Mouse (Mus musculus): ENCODE measurements at regions not wholly inside any gene's neighbourhood (a gene's known extent, or its start where the extent isn't known, plus 50 kb on each side); places are given as distances from the start of the nearest gene placed in this dataset.

- Histone ChIP-seq H3K27ac (ENCODE audit: low read depth) (no peak overlapping the region), H3K27me3 (ENCODE audit: control insufficient read depth, insufficient read depth, low read length) (no peaks in the 10 kb centered on the region), H3K4me3 (ENCODE audit: low read depth, low read length) (no peak overlapping the region), H3K36me3 (replicated peaks; ENCODE audit: control insufficient read depth, insufficient read depth, low read length) (no peaks in the 10 kb centered on the region), H3K9me3 (replicated peaks; ENCODE audit: control insufficient read depth, low read length) (no peaks in the 10 kb centered on the region), H3K4me1 (ENCODE audit: control insufficient read depth, insufficient read depth) (no peaks in the 10 kb centered on the region), H3K4me2 (ENCODE audit: low read depth, low read length) (no peak overlapping the region), H3K9ac (replicated peaks; ENCODE audit: low read depth, low read length) (no peak overlapping the region)
- no peak for DNase-seq (ENCODE audit: low spot score)
- no peak for TF ChIP-seq EP300 (IDR thresholded peaks at IDR 0.05; ENCODE audit: low read depth)
- TF ChIP-seq CTCF (IDR thresholded peaks at IDR 0.05; ENCODE audit: low read depth), result no peak
- WGBS, result 78% methylated on average over 2 of the region's 2 CpGs
- ATAC-seq (ENCODE audit: insufficient read depth, low read depth), result no peak
Observed at GRCm38 (mm10) chr15:25007720-25008119, 405.8 kb downstream of the Basp1 start.

- H3K4me1 ChIP-seq (ENCODE audit: control insufficient read depth, insufficient read depth), result no peaks in the 10 kb centered on the region
- no peaks in the 10 kb centered on the region for H3K9me3 ChIP-seq (replicated peaks; ENCODE audit: control insufficient read depth, low read length)
- TF ChIP-seq CTCF (IDR thresholded peaks at IDR 0.05; ENCODE audit: low read depth), result no peak
- TF ChIP-seq EP300 (IDR thresholded peaks at IDR 0.05; ENCODE audit: low read depth), result no peak
- no peak for ATAC-seq (ENCODE audit: insufficient read depth, low read depth)
- no peaks in the 10 kb centered on the region for H3K27me3 ChIP-seq (ENCODE audit: control insufficient read depth, insufficient read depth, low read length)
- no peak overlapping the region for H3K27ac ChIP-seq (ENCODE audit: low read depth)
- 71% methylated on average over 3 of the region's 3 CpGs for WGBS
- no peak overlapping the region for H3K4me2 ChIP-seq (ENCODE audit: low read depth, low read length)
- DNase-seq (ENCODE audit: low spot score), result no peak
- H3K36me3 ChIP-seq (replicated peaks; ENCODE audit: control insufficient read depth, insufficient read depth, low read length), result no peaks in the 10 kb centered on the region
- H3K4me3 ChIP-seq (ENCODE audit: low read depth, low read length), result no peak overlapping the region
- no peak overlapping the region for H3K9ac ChIP-seq (replicated peaks; ENCODE audit: low read depth, low read length)
Observed at GRCm38 (mm10) chr15:25000171-25000570, 413.4 kb downstream of the Basp1 start.

- H3K4me2 ChIP-seq (ENCODE audit: low read depth, low read length), result no peak overlapping the region
- H3K36me3 ChIP-seq (replicated peaks; ENCODE audit: control insufficient read depth, insufficient read depth, low read length), result no peaks in the 10 kb centered on the region
- no peak overlapping the region for H3K9ac ChIP-seq (replicated peaks; ENCODE audit: low read depth, low read length)
- H3K27me3 ChIP-seq (ENCODE audit: control insufficient read depth, insufficient read depth, low read length), result no peaks in the 10 kb centered on the region
- no peak for DNase-seq (ENCODE audit: low spot score)
- H3K9me3 ChIP-seq (replicated peaks; ENCODE audit: control insufficient read depth, low read length), result no peaks in the 10 kb centered on the region
- H3K27ac ChIP-seq (ENCODE audit: low read depth), result no peak overlapping the region
- 61% methylated on average over 2 of the region's 2 CpGs for WGBS
- H3K4me1 ChIP-seq (ENCODE audit: control insufficient read depth, insufficient read depth), result no peaks in the 10 kb centered on the region
- H3K4me3 ChIP-seq (ENCODE audit: low read depth, low read length), result no peak overlapping the region
- no peak for TF ChIP-seq EP300 (IDR thresholded peaks at IDR 0.05; ENCODE audit: low read depth)
- TF ChIP-seq CTCF (IDR thresholded peaks at IDR 0.05; ENCODE audit: low read depth), result no peak
- no peak for ATAC-seq (ENCODE audit: insufficient read depth, low read depth)
Observed at GRCm38 (mm10) chr15:24993325-24993673, 420.3 kb downstream of the Basp1 start.

- no peaks in the 10 kb centered on the region for H3K36me3 ChIP-seq (replicated peaks; ENCODE audit: control insufficient read depth, insufficient read depth, low read length)
- WGBS, result 79% methylated on average over 14 of the region's 14 CpGs
- ATAC-seq (ENCODE audit: insufficient read depth, low read depth), result no peak
- H3K27ac ChIP-seq (ENCODE audit: low read depth), result no peak overlapping the region
- H3K4me1 ChIP-seq (ENCODE audit: control insufficient read depth, insufficient read depth), result no peaks in the 10 kb centered on the region
- no peak overlapping the region for H3K9ac ChIP-seq (replicated peaks; ENCODE audit: low read depth, low read length)
- H3K9me3 ChIP-seq (replicated peaks; ENCODE audit: control insufficient read depth, low read length), result no peaks in the 10 kb centered on the region
- H3K27me3 ChIP-seq (ENCODE audit: control insufficient read depth, insufficient read depth, low read length), result no peaks in the 10 kb centered on the region
- TF ChIP-seq EP300 (IDR thresholded peaks at IDR 0.05; ENCODE audit: low read depth), result no peak
- TF ChIP-seq CTCF (IDR thresholded peaks at IDR 0.05; ENCODE audit: low read depth), result no peak
- no peak overlapping the region for H3K4me3 ChIP-seq (ENCODE audit: low read depth, low read length)
- no peak overlapping the region for H3K4me2 ChIP-seq (ENCODE audit: low read depth, low read length)
- DNase-seq (ENCODE audit: low spot score), result no peak
Observed at GRCm38 (mm10) chr15:24992665-24993324, 420.8 kb downstream of the Basp1 start.

GRCm38 (mm10) chr15:24990082-24990786, 423.3 kb downstream of the Basp1 start:
- no peaks in the 10 kb centered on the region for H3K9me3 ChIP-seq (replicated peaks; ENCODE audit: control insufficient read depth, low read length)

More at GRCm38 (mm10) chr15:24990082-24990786, 423.3 kb downstream of the Basp1 start:
- ATAC-seq (ENCODE audit: insufficient read depth, low read depth), result no peak
- H3K9ac ChIP-seq (replicated peaks; ENCODE audit: low read depth, low read length), result no peak overlapping the region
- H3K36me3 ChIP-seq (replicated peaks; ENCODE audit: control insufficient read depth, insufficient read depth, low read length), result no peaks in the 10 kb centered on the region
- TF ChIP-seq CTCF (IDR thresholded peaks at IDR 0.05; ENCODE audit: low read depth), result no peak
- no peak for TF ChIP-seq EP300 (IDR thresholded peaks at IDR 0.05; ENCODE audit: low read depth)
- no peak for DNase-seq (ENCODE audit: low spot score)
- no peak overlapping the region for H3K4me3 ChIP-seq (ENCODE audit: low read depth, low read length)
- H3K27me3 ChIP-seq (ENCODE audit: control insufficient read depth, insufficient read depth, low read length), result no peaks in the 10 kb centered on the region
- no peak overlapping the region for H3K27ac ChIP-seq (ENCODE audit: low read depth)
- no peak overlapping the region for H3K4me2 ChIP-seq (ENCODE audit: low read depth, low read length)
- WGBS, result 53% methylated on average over 5 of the region's 5 CpGs
- H3K4me1 ChIP-seq (ENCODE audit: control insufficient read depth, insufficient read depth), result no peaks in the 10 kb centered on the region

Data from heart, postnatal 0 days (tissue).